Mouse (Mus musculus) right cerebral cortex, postnatal 10 days (tissue): ENCODE measurements at regions not wholly inside any gene's neighbourhood (a gene's known extent, or its start where the extent isn't known, plus 50 kb on each side); places are given as distances from the start of the nearest gene placed in this dataset.

Experiments
- DNase-seq, 2 experiments: peaks; one replicate each; pipeline ENCODE4 v3.0.0; 2021; ENCODE audit warnings: low spot score in 2 of 2

DNA sequence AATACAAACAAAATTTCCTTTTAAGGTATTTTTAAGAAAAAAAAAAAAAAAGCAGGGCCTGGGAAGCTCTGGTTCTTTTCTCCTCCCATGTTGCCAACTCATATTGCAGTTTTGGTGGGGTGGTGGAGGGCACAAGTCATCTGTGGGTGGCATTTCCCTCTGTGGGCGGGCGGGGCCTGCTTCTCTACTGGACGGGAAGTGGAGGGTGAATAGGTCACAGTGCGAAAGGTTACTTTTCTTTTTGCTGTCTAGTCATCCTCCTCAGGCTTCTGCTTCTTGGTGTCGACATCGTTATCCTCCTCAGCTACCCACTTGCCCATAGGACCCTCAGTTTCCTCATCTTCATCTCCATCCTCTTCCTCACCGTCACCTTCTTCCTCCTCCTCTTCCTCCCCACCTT, 55.3 kb upstream of the Plcb1 start:
- no peak for DNase-seq

- DNase-seq: no peak
These were observed 59.2 kb upstream of the Plcb1 start for GRCm38 (mm10) chr2:134726713-134727112.

DNA sequence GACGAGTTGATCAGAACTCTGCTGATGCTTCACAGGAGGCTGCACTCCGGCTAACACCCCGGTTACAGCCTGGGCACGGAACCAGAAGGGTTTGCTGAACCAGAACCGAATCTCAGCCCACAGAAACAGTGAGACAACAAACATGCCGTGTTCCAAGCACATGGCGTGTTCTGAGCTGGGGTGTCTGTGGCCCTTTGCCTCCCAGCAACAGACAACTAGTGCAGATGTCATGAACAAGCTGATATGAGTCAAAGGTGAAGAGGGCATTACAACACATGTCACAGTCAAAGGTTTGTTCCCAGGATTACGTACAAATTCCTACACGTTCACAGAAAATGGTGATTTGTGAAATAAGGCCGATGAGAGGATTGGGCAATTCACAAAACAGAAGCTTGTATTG, 61.8 kb upstream of the Plcb1 start:
- DNase-seq: no peak

DNA sequence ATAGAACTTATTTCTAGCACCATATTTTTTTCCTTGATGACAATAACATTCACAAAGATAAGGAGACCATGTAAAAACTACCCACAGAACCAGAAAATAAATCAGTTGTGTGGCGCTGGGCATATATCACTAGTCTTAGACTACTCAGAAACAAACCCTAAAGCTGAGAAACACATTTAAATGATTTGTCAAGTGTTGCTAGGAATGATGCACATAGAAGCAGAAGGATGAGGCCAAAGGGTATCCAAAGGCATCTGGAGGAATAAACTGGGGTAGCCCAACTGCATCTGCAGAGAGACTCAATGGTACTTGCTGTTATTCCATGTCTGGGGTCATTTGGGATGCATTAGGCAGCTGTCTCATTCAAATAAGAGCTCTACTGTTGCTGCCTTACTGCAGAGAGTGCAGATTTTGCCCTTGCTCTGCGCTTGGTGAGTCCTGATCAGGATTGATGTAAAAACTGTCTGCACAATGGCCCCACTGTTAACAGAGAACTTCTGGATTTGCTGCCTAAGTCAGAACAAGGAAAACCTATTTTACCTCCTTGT, 68.0 kb upstream of the Plcb1 start:
- DNase-seq: peak; percentile 24 to 29

- DNase-seq: no peak
These were observed 69.3 kb upstream of the Plcb1 start for GRCm38 (mm10) chr2:134716531-134716930.

DNA sequence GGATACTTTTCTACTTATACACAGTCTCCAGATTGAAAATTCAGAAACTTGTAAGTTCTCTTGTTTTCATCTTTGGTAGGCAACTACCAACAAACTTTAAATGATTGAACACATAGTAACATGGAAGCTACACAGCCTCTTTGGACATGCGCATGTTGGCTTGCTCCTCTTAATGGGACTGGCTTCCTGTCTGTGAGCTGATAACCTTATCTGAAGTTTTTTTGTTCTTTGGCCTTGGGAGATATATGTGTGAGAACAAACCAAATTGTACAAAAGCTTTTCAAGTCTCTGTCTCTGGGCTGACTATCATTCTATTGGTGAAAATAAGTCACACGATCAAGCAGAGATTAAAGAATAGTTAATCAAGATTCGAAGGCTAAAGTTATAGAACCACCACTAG, 70.1 kb upstream of the Tmx4 start:
- DNase-seq: no peak

- no peak for DNase-seq
These were observed 64.8 kb upstream of the Tmx4 start for GRCm38 (mm10) chr2:134708754-134709153.

DNA sequence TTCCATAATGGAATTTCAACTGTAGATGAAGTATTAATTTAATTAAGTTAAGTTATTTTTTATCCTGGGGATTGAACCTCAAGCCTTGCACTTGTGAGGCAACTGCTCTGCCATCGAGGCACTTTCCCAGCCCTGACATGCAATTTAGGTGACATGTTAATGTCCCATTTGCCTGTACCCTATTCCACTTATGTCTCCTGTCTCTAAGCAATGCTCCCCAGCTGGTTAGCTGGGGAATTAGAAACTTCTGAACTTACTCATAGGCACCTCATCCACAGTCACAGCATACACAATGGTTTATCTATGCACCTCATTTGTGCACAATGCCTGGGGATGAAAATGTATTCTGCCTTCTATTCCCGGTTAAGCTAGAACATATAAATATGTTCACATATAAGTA, 59.1 kb upstream of the Tmx4 start:
- no peak for DNase-seq

DNA sequence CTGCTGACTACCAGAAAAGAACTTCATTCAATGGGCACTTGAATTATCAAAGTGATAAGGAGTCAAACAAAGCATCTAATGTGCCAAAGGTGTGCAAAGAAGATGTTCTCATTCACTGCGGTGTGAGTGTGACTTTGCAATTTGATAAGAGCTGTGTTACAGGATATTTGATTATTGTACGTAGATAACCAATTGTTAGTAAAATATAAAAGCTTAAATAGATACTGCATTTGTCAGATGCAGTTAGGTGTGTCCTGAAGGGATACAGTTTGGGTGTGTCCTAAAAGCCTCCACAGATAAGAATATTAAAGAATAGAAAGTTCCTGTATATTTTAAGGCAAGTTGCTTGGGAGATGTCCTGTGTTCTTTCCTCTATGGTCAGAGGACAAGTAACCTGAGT, 53.5 kb upstream of the Tmx4 start:
- DNase-seq: no peak

GRCm38 (mm10) chr2:134696394-134696793, 52.4 kb upstream of the Tmx4 start:
- no peak for DNase-seq
